Mouse (Mus musculus): ENCODE measurements around the gene Gm21083.
"Not testable (repeated sequence)": the region's sequence is repeated elsewhere in the genome, so short reads cannot be mapped to it uniquely, and the experiment has no call there.

Gm21083 gene

DNA sequence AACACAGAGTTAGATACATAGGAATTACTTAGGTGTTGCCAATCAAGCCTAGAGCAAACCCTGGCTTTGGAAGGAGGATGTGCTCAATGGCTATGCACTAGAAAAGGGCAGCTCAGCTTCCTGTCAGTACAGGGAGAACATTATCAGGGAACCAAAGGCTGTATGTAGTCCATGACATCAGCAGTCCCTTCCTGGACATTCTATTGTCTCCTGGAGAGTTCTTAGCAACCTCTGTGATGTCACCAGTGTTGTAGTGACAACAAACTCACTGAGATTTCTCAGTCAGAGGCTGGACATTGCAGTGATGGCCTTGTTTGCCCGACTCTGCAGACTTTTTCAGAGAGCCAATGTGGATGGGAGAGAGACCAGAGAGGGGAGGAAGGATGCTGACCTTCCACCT is at the start of gene Gm21083:
Gene Gm21083 (plus strand): TSS at position 301 of the 400 bp plus-strand sequence.
- not testable (repeated sequence) for DNase-seq (ENCODE audit: low read depth, low spot score)

DNA sequence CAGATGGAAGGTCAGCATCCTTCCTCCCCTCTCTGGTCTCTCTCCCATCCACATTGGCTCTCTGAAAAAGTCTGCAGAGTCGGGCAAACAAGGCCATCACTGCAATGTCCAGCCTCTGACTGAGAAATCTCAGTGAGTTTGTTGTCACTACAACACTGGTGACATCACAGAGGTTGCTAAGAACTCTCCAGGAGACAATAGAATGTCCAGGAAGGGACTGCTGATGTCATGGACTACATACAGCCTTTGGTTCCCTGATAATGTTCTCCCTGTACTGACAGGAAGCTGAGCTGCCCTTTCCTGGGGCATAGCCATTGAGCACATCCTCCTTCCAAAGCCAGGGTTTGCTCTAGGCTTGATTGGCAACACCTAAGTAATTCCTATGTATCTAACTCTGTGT is 48.0 kb upstream of the Gm21083 start, which contains the start of gene Gm21190:
Gene Gm21190 (minus strand): TSS at position 101 of the 400 bp plus-strand sequence.
- not testable (repeated sequence) for DNase-seq (ENCODE audit: low read depth, low spot score)

DNA sequence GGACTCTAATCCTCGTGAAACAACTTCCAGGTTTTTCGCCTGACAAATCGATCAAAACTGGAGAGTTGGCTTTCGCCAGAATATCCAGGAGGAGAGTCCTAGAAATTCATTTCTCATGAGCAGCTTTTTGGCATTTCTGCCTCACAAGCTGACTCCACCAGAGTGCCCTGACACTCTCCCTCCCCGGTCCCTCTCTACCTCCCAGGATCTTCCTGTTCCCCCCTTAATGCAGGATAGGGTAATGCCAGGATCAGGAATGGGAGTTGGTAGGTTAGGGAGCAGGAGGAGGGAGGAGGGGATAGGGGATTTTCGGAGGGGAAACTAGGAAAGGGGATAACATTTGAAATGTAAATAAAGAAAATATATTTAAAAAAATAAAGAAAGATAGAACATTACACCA is 28.5 kb upstream of the Gm21083 start:
- not testable (repeated sequence) for DNase-seq (ENCODE audit: low read depth, low spot score)

DNA sequence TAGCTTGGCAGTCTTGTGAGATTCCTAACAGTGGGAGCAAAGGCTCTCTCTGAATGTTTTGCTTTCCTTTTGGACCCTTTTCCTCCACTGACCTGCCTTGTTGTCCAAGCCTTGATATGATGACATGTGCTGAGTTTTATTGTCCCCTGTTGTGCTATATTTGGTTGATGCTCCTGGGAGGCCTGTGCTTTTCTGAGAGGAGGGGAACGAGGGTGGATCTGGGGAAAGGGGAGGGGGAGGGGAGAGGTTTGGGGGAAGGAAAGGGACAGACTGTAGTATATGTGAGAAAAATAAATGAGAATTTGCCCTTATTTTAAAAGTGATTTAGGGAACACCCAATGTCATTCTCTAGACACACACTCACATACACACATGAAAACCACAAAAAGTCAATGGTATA is 28.0 kb upstream of the Gm21083 start:
- peak; percentile 29 for DNase-seq (ENCODE audit: low read depth, low spot score)

DNA sequence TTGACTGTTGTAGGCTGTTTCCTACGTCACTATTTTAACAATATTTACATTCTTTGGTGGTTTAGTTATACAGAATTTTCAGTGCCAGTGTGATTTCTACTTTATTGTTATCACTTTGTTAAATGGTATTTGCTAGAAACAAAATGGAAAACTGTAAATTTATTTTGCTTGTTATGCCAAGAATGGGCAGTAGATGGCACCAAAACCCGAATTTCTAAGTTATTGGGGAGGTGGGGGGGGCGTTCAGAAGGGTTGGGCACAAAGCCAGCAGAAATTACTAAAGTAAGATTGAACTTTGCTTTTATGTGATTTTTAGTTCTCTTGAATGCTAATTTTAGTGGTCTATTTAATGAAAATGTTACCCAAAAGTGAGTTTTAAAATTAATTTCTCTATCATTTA is 27.5 kb upstream of the Gm21083 start:
- not testable (repeated sequence) for DNase-seq (ENCODE audit: low read depth, low spot score)

DNA sequence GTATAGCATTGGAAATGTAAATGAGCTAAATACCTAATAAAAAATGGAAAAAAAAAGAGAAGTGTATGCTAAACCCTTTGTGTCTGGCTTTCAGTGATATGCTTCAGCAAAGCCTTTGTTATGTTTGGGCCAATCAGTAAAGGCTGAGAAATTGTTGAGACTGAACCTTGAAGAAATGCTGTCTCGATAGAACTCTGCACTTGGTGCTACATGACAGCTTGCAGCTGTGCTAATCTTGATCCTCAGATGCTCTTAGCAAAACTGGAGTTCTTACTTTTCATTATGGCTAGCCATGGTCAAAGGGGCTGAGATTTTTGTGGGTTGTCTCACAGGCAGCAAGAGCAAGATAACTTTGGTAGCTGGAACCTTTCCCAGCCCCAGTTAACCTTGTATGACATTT is 18.5 kb upstream of the Gm21083 start:
- DNase-seq (ENCODE audit: low read depth, low spot score): not testable (repeated sequence)

DNA sequence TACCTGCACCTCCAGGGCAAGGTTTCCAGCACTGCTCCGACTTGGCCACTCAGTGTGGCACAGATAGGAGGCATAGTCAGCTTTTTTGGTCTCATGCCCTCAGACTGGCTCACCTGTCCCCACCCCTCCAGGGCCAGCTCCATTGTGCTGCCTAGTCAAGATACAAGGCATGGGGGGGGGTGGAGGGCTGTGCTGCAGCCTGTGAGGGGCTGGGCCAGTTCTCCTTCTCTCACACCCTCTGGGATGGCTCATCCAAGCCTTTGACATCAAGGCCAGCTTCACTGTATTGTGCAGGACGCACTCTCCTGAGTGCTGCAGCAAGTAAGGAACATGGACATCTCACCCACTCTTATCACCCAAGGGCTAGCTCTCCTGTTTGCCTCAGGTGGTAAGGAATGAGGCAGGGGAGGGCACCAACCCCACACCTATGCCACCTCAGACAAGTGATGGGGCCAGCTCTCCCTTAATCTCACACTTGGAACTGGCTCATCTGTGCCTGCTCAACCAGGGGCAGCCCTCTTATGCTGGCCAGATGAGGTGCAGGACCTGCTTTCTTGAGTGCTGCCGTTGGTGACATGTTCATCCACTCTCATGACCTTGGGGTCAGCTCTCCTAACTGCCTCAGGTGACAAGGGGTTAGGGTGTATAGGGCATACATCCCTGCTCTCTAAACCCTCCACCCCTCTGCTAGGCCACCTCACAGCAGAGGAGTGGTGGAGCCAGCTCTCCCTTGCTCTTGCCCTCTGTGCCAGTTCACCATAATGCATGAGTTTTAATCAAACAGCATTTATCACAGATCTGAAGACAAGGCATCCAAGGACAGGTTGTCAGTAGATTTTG is 15.5 kb upstream of the Gm21083 start:
- DNase-seq (ENCODE audit: low read depth, low spot score): not testable (repeated sequence)

DNA sequence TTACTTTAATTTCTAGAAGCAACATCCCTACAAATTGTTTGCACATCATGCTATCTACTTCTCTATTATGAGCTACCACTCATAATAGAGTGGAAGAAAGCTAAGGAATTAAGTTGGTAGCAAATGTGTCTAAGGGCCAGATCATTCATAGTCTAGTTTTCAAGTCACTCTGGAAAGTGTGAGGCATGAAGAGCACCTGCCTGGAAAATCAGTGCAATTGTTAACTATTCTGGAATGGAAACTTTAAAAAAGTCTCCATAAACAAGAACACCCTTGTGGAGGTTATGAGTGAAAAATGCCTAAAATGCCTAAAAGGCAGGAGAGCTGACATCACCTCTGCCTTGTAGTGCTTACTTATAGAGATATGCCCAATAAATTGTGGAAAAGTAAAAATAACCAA is 3.4 kb upstream of the Gm21083 start:
- not testable (repeated sequence) for DNase-seq (ENCODE audit: low read depth, low spot score)

DNA sequence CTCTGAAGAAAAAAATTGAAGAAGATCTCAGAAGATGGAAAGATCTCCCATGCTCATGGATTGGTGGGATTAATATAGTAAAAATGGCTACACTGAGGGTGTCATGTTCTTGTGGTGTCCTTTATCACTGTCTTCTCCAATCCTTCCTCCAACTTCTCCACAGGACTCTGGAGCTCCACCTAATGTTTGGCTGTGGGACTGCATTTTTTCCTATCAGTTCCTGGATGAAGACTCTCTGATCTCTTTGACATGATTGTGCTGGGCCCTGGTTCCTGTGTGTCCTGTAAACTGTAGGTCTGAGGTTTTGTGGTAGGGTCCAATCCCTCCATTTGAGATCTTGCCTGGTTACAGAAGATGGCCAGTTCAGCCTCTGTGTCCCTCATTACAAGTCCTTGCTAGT is 9.2 kb downstream of the Gm21083 start:
- not testable (repeated sequence) for DNase-seq (ENCODE audit: low read depth, low spot score)

DNA sequence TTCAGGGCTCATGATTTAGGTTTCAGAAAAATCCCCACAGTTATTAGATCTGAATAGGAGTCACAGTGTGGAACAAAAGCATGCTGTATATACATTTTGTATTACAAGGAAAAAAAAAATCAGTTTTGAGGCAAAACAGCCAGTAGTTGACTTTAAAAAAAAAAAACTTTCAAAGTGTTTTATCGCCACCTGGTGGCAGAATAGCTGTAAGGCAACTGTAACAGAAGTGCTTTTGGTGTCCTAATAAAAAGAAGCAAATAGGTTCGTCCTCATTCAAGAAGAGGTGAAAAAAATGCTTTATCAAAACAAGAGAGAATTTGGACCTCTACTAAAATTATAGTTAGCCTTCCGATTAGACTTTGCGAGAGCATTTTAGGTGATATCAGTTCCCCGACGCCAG is 11.2 kb downstream of the Gm21083 start:
- DNase-seq (ENCODE audit: low read depth, low spot score): peak; percentile 48

DNA sequence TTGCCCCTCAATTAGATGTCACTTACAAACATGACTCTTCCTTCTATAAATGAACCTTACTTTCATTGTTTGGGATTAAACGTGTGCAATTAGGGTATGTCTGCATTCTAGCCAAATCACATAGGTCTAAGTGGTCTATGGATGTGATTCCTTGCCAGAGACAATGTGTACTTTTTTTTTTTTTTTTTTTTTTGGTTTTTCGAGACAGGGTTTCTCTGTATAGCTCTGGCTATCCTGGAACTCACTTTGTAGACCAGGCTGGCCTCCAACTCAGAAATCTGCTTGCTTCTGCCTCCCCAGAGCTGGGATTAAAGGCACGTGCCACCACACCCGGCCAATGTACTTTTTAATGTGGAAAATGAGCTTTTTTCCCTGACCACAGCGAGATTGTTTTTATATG is 13.5 kb downstream of the Gm21083 start:
- not testable (repeated sequence) for DNase-seq (ENCODE audit: low read depth, low spot score)

DNA sequence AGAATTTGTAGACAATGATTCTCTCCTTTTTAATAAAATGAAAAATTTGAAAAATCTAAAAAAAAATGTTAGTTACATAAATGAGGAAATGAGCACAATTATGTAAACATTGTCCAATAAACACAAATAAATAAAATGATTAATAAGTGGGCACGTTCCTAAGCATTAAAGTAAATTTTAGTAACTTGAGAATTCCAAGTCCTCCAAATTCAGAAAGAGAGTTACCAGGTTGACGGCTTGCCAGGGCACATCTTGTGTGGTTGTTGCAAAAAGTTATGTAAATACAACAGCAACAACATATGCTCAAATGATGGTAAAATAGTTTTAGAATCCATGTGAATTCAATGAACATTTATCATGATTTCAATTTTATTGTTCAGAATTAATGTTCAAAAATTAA is 14.4 kb downstream of the Gm21083 start:
- DNase-seq (ENCODE audit: low read depth, low spot score): not testable (repeated sequence)

DNA sequence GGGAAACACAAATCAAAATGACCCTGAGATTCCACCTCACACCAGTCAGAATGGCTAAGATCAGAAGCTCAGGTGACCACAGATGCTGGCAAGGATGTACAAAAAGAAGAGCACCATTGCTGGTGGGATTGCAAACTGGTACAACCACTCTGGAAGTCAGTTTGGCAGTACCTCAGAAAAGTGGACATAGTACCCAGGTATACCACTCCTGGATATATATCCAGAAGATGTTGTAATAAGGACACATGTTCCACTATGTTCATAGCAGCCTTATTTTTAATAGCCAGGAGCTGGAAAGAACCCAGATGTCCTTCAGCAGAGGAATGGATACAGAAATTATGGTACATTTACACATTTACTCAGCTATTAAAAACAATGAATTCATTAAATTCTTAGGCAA is 21.7 kb downstream of the Gm21083 start:
- not testable (repeated sequence) for DNase-seq (ENCODE audit: low read depth, low spot score)

DNA sequence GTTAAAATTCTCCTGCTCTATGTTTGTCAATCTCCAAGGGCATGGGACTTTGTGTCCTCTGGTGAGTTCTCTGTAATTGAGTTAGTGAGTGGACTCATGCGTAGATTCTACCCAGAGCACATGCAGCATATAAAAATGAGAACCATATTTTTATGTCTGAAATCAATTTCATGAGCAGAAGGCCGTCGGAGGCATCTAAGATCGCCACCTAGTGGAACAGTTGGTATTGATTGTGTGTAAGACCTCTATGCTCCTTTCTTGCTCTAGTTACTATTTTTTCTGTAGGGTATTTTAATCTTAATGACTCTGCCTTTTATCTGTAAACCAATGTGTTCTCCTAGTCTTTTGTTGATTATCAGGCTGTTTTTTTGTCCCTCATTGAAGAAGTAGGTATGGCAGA is 23.2 kb downstream of the Gm21083 start:
- DNase-seq (ENCODE audit: low read depth, low spot score): not testable (repeated sequence)

DNA sequence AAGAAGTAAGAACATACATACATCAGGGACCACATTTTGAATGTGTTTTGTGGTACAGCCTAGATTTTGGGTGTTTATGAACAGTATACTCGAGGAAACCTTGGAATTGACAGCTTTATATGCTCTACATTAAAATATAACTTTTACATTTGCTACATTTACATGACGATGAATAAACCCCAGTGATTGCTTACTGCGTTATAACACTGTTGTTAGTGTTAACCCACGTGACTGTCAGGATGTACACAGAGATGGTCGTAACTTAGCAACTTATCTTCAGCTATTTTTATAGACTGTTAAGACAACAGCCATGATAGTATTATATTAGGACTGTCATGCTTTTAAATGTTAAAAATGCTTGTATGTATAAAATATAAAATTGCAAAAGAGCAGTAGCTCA is 24.3 kb downstream of the Gm21083 start:
- not testable (repeated sequence) for DNase-seq (ENCODE audit: low read depth, low spot score)

DNA sequence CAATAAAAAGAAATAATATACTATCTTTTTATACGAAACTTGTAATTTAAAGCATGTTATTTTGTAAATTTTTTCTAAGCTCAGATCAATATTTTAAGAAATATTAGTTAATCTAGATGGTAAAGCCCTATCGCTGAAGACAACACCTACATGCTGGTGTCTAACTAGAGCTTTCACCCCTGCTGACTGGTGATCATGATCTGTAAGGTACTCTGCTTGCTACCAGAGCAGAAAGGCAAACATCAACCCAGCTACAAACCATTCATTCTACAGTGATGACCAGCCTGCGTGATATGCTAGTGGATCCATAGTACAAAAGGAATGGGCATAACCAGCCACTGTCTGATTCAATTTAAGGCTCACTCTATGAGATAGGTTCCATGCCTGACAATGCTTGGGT is 24.8 kb downstream of the Gm21083 start:
- DNase-seq (ENCODE audit: low read depth, low spot score): not testable (repeated sequence)

DNA sequence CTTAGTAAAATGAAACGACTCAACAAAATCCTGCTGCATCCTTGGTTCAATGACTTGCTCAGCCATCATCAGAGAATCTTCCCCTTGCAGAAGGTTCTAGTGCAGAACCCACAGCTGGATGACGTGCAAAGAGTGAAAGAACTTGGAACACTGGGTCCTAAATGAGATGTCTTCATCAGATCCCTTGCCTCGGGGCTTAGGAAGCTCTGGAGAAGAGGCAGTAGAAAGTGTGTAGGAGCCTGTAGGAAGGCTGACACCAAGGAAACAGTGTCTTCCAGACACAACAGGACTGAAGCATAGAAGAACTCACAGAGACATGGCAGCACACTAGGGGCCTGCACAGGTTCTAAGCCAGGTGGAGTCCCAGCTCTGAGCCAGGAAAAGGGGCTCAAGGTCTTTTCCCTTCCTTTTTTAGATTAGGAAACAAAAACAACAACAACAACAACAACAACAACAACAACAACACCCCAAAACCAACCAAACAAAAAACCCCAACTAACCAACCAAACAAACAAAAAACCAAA is 25.4 kb downstream of the Gm21083 start:
- not testable (repeated sequence) for DNase-seq (ENCODE audit: low read depth, low spot score)

DNA sequence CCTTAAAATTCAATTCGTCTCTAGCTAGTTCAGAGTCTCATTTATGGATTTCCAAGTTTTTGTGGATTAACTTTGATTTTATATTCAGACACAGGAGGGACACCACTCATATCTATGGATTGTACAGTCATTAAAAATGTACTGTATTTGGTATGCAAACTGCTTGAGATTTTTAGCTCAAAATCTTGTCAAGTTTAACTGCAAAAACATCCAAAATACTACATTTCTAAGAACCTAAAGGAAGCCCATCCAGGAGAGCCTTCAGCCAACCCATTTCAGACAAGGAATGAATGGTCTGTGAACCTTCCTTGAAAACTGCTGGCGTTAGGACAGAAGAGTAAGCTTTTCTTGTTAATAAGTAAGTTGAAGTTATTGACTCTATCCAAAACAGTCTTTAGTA is 25.9 kb downstream of the Gm21083 start:
- not testable (repeated sequence) for DNase-seq (ENCODE audit: low read depth, low spot score)

DNA sequence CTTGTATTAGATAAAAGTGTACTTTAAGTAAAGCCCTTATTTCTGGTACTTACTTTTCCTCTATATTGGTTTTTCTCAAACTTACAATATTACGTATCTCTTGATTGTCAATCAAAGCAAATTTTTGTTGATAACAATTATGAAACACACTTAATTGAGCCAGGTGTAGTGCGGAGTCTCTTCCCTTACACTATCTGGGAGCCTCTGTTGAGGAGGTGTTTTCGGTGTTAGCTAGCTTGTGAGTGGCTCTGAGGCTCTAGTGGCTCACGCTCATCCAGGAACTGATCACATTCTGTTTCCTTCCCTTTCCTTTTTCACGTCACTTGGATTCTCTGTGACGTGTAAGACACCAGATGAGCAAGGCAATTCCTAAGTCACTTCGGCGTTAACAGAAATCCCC is 26.5 kb downstream of the Gm21083 start:
- not testable (repeated sequence) for DNase-seq (ENCODE audit: low read depth, low spot score)

DNA sequence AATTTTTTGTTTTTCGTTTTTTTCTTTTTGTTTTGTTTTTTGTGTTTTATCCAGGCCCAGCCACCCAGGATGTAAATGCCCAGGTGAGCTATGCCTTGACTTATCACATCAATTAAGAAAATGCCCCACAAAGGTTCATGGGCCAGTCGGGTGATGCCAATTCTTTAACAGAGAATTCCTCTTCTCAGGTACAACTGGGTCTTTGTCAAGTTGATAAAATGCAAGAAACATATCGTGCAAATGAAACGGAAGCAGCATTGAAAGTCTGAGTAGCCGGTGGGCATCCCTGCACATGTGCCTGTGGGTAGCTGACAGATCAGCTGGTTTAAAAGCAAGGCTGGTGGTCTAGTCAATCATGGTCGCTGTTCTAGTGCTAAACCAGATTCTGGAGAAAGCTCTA is 29.5 kb downstream of the Gm21083 start:
- not testable (repeated sequence) for DNase-seq (ENCODE audit: low read depth, low spot score)

DNA sequence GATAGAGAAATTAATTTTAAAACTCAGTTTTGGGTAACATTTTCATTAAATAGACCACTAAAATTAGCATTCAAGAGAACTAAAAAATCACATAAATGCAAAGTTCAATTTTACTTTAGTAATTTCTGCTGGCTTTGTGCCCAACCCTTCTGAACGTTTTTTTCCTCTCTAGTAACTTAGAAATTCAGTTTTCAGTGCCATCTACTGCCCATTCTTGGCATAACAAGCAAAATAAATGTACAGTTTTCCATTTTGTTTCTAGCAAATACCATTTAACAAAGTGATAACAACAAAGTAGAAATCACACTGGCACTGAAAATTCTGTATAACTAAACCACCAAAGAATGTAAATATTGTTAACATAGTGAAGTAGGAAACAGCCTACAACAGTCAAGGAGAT is 33.6 kb downstream of the Gm21083 start:
- not testable (repeated sequence) for DNase-seq (ENCODE audit: low read depth, low spot score)

DNA sequence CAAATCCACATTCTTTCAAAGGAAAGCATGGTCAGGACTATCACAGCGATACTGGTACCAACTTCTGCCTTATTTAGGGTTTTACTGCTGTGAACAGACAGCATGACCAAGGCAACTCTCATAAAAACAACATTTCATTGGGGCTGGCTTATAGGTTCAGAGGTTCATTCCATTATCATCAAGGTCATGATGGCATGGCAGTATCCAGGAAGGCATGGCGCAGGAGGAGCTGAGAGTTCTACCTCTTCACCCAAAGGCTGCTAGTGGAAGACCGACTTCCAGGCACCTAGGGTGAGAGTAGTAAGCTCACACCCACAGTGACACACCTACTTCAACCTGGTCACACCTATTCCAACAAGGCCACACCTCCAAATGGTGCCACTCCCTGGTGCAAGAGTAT is 39.1 kb downstream of the Gm21083 start:
- DNase-seq (ENCODE audit: low read depth, low spot score): not testable (repeated sequence)

DNA sequence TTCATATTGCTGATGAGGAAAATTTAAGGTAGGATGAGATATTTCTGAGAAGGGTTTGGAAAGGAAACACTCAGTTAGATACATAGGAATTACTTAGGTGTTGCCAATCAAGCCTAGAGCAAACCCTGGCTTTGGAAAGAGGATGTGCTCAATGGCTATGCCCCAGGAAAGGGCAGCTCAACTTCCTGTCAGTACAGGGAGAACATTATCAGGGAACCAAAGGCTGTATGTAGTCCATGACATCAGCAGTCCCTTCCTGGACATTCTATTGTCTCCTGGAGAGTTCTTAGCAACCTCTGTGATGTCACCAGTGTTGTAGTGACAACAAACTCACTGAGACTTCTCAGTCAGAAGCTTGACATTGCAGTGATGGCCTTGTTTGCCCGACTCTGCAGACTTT is 41.6 kb downstream of the Gm21083 start, which contains the start of gene Speer4d:
Gene Speer4d (plus strand): TSS at position 301 of the 400 bp plus-strand sequence.
- DNase-seq (ENCODE audit: low read depth, low spot score): not testable (repeated sequence)
